Mouse (Mus musculus): ENCODE results near the gene Prpf18.

The Prpf18 gene

DNA sequence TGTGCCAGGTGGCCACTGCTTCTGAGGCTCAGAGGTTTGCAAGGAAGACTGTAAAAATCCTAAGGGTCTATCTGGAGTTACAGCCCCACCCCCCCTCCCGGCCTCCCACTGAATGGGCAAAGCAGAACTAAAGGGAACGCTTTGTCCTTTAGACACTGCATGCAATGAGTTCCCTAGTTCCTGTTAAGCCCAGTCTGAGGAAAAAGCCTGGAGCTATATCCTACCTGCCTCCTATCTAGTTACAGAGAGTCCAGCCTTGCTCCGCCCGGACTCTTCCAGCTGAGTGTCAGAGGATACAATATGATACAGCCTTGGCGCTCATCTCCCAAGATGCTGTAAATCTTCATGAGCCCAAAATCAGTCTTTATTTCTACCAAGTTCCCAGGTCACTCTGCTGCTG lies 77.7 kb downstream of the Prpf18 start:
- DNase-seq: no peak

DNA sequence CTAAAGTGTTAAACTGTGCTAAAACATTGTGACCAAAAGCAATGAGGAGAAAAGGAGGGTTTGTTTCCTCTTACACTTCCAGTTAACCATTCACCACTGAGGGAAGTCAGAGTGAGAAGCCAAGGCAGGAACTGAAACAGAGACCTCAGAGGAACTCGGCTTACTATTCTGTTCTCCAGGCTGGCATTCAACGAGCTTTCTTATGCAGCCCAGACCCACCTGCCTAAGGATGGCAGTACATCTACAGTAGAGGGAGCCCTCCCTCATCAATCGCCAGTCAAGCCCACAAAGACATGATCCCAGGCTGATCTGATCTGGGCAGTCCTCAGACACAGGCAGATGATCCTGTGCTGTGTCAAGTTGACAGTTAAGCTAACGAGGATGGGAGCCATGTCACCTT lies 78.5 kb downstream of the Prpf18 start:
- DNase-seq: no peak

DNA sequence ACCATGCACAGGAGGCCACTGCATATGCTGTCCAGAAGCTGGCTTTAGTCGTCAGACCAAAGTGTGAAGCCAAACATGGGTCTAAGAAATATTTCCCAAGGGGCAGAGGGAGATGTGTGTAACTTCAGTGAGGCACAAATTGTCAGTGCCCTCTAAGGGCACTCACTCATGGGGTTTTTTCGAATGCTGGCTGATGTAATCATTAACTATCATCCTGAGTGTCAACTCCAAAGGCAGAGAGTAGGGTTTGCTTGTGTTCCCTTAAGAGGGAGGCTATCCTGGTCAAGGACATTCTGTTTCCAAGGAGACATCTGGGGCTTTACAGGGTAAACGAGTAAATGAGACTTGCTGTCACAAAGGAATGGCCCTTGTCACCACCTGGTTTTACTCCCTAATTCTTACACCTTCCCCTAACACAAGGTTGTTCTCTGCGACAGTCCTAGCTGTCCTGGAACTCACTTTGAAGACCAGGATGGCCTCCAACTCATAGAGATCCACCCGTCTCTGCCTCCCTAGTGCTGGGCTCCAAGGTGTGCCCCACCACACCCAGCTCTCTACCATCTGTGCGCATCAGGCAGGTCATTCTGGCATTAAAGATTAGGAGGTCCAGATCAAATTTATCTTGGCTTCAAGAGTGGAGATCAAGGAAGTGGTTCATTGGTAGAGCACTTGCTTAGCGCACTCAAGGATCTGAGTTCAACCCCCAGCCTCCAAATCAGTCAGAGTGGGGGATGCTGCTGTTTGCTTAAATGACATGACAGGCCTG lies 79.2 kb downstream of the Prpf18 start:
- DNase-seq: peak; percentile 83
